Mouse (Mus musculus): ENCODE results near the gene Mr1. TPM values are rescaled to one million over a fixed set of nuclear protein-coding genes. Genes with fewer than 3 reads are reported as not detected.
A peak's percentile ranks its signal among the peaks of the same experiment; 100 is the strongest.

Gene Mr1
- polyA plus RNA-seq, 1 experiment from 2014 or later = 3.8 TPM

DNA sequence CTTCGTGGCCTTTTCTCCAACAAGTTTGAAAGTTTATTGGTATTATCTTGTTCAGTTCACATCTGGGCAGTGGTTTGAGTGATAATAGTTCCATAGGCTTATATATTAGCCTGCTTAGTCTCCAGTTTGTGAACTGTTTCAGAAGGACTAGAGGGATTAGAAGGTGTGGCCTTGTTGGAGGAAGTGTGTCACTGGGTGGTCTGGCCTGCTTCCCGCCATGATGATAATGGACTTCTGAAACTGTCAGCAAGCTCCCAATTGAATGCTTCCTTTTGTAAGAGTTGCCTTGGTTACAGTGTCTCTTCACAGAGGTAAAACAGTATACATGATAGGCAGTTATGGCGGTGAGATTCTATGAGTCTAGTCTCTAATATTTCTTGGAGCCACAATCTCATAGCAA, 2.8 kb upstream of the Mr1 start:
- 79% methylated on average over 3 of the region's 3 CpGs for WGBS (ENCODE audit: insufficient replicate concordance)
- Histone ChIP-seq H3K36me3 (ENCODE audit: control insufficient read depth, insufficient read depth, low read length) (no peaks in the 10 kb centered on the region), H3K27me3 (ENCODE audit: control insufficient read depth, insufficient read depth, low read length) (no peaks in the 10 kb centered on the region), H3K9me3 (replicated peaks; ENCODE audit: control insufficient read depth, low read length) (no peaks in the 10 kb centered on the region), H3K4me1 (ENCODE audit: control insufficient read depth, insufficient read depth, low read length) (no peaks in the 10 kb centered on the region), H3K4me2 (no peak overlapping the region), H3K4me3 (ENCODE audit: low read depth, low read length) (no peak overlapping the region), H3K27ac (ENCODE audit: low read depth, low read length) (no peak overlapping the region), H3K9ac (ENCODE audit: low read depth, low read length) (no peak overlapping the region)
- no peak for ATAC-seq (replicated peaks; ENCODE audit: insufficient number of reproducible peaks, low FRiP score, low TSS enrichment)

DNA sequence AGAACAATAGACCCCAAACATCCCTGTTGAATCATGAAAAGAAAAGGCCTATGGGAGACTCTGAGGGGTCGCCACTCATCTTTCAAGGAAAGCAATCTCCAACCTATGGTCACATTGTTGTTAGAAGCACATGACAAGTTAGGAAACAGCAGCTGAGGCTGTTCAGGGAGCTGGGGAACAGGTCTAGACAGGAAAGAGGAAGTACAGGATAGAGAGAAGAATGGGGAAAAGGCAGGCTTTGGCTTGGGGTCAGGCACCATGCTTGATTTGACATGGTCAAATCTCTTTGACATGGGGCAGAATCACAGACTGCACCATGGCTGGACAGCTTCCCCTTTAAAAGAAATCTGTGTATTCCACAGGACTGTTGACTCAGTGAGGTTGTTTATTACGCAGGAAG, 614 bp upstream of the Mr1 start:
- no peak for ATAC-seq (replicated peaks; ENCODE audit: insufficient number of reproducible peaks, low FRiP score, low TSS enrichment)
- Histone ChIP-seq H3K4me2 (no peak overlapping the region), H3K9ac (ENCODE audit: low read depth, low read length) (no peak overlapping the region), H3K4me1 (ENCODE audit: control insufficient read depth, insufficient read depth, low read length) (no peaks in the 10 kb centered on the region), H3K36me3 (ENCODE audit: control insufficient read depth, insufficient read depth, low read length) (no peaks in the 10 kb centered on the region), H3K27me3 (ENCODE audit: control insufficient read depth, insufficient read depth, low read length) (no peaks in the 10 kb centered on the region), H3K9me3 (replicated peaks; ENCODE audit: control insufficient read depth, low read length) (no peaks in the 10 kb centered on the region), H3K4me3 (ENCODE audit: low read depth, low read length) (no peak overlapping the region), H3K27ac (ENCODE audit: low read depth, low read length) (no peak overlapping the region)
- 71% methylated on average over 2 of the region's 2 CpGs for WGBS (ENCODE audit: insufficient replicate concordance)

- no peak overlapping the region for H3K9ac ChIP-seq (ENCODE audit: low read depth, low read length)
- 46% methylated on average over 6 of the region's 6 CpGs for WGBS (ENCODE audit: insufficient replicate concordance)
- H3K4me1 ChIP-seq (ENCODE audit: control insufficient read depth, insufficient read depth, low read length) = no peaks in the 10 kb centered on the region
- H3K9me3 ChIP-seq (replicated peaks; ENCODE audit: control insufficient read depth, low read length) = no peaks in the 10 kb centered on the region
- ATAC-seq (replicated peaks; ENCODE audit: insufficient number of reproducible peaks, low FRiP score, low TSS enrichment) = no peak
- H3K36me3 ChIP-seq (ENCODE audit: control insufficient read depth, insufficient read depth, low read length) = no peaks in the 10 kb centered on the region
- no peak overlapping the region for H3K27ac ChIP-seq (ENCODE audit: low read depth, low read length)
- H3K27me3 ChIP-seq (ENCODE audit: control insufficient read depth, insufficient read depth, low read length) = no peaks in the 10 kb centered on the region
- peak overlapping the region; percentile 50 for H3K4me2 ChIP-seq
- H3K4me3 ChIP-seq (ENCODE audit: low read depth, low read length) = no peak overlapping the region
Observed at GRCm38 (mm10) chr1:155145620-155146019, 994 bp downstream of the Mr1 start.

GRCm38 (mm10) chr1:155140076-155140475, 6.5 kb downstream of the Mr1 start:
- no peak overlapping the region for H3K4me3 ChIP-seq (ENCODE audit: low read depth, low read length)
- WGBS (ENCODE audit: insufficient replicate concordance) = 59% methylated on average over 2 of the region's 2 CpGs

DNA sequence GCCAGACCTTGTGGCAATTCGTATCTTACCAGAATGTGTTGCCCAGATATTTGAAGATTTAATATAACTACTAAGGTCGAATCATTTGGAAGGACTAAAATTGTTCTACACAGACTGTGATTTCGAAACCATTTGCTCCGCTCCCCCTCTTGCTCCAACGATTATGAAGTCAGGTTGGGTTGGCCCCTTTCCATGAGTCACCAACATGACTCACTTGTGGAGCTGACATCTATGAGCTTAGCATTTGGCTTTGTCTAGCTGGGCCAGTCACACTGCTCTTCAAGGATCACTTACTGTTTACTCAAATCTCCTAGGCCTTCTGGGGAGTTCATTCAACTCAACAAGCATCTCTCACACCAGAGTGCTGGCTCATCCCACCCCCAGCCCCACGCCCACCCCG, 7.8 kb downstream of the Mr1 start:
- 78% methylated on average over 7 of the region's 7 CpGs for WGBS (ENCODE audit: insufficient replicate concordance)
- Histone ChIP-seq H3K4me2 (no peak overlapping the region), H3K27ac (ENCODE audit: low read depth, low read length) (no peak overlapping the region), H3K36me3 (ENCODE audit: control insufficient read depth, insufficient read depth, low read length) (no peaks in the 10 kb centered on the region), H3K4me1 (ENCODE audit: control insufficient read depth, insufficient read depth, low read length) (peaks cover 26% of the 10 kb centered on the region), H3K4me3 (ENCODE audit: low read depth, low read length) (no peak overlapping the region), H3K27me3 (ENCODE audit: control insufficient read depth, insufficient read depth, low read length) (no peaks in the 10 kb centered on the region), H3K9me3 (replicated peaks; ENCODE audit: control insufficient read depth, low read length) (no peaks in the 10 kb centered on the region), H3K9ac (ENCODE audit: low read depth, low read length) (no peak overlapping the region)
- ATAC-seq (replicated peaks; ENCODE audit: insufficient number of reproducible peaks, low FRiP score, low TSS enrichment) = no peak

More at GRCm38 (mm10) chr1:155140076-155140475, 6.5 kb downstream of the Mr1 start:
- Histone ChIP-seq H3K9me3 (replicated peaks; ENCODE audit: control insufficient read depth, low read length) (no peaks in the 10 kb centered on the region), H3K4me1 (ENCODE audit: control insufficient read depth, insufficient read depth, low read length) (peaks cover 18% of the 10 kb centered on the region), H3K9ac (ENCODE audit: low read depth, low read length) (no peak overlapping the region), H3K27me3 (ENCODE audit: control insufficient read depth, insufficient read depth, low read length) (no peaks in the 10 kb centered on the region), H3K4me2 (no peak overlapping the region), H3K27ac (ENCODE audit: low read depth, low read length) (no peak overlapping the region), H3K36me3 (ENCODE audit: control insufficient read depth, insufficient read depth, low read length) (no peaks in the 10 kb centered on the region)
- no peak for ATAC-seq (replicated peaks; ENCODE audit: insufficient number of reproducible peaks, low FRiP score, low TSS enrichment)

- WGBS (ENCODE audit: insufficient replicate concordance) = 28% methylated on average over 8 of the region's 8 CpGs
- H3K4me1 ChIP-seq (ENCODE audit: control insufficient read depth, insufficient read depth, low read length) = peaks cover 26% of the 10 kb centered on the region
Observed at GRCm38 (mm10) chr1:155134866-155135265, 11.7 kb downstream of the Mr1 start.

DNA sequence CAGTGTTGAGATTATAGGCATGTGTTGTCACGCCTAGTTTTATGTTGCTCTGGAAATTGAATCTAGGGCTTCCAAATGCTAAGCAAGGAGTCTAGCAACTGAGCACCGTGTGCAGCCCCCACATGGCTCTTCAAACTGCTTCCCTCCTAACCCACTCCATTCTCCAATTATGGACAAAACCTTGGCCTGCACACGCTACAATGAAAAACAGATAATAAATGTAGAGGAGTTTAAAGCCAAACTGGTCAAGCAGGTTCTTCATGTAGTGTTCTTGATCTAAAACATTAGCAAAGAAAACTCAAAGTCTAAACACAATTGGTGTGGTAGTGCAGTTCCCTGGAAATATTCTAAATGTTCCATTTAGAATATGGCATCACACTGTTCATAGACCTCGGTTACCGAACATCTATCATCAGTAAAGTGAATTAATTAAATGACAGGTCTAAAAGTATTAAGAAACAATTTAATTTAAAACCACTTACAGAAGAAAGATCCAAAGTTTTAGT, 19.1 kb downstream of the Mr1 start:
- Histone ChIP-seq H3K36me3 (ENCODE audit: control insufficient read depth, insufficient read depth, low read length) (no peaks in the 10 kb centered on the region), H3K4me3 (ENCODE audit: low read depth, low read length) (no peak overlapping the region), H3K4me1 (ENCODE audit: control insufficient read depth, insufficient read depth, low read length) (no peaks in the 10 kb centered on the region), H3K4me2 (no peak overlapping the region), H3K9me3 (replicated peaks; ENCODE audit: control insufficient read depth, low read length) (no peaks in the 10 kb centered on the region), H3K27me3 (ENCODE audit: control insufficient read depth, insufficient read depth, low read length) (no peaks in the 10 kb centered on the region), H3K27ac (ENCODE audit: low read depth, low read length) (no peak overlapping the region), H3K9ac (ENCODE audit: low read depth, low read length) (no peak overlapping the region)
- no peak for ATAC-seq (replicated peaks; ENCODE audit: insufficient number of reproducible peaks, low FRiP score, low TSS enrichment)
- WGBS (ENCODE audit: insufficient replicate concordance) = 87% methylated on average over 5 of the region's 5 CpGs

More at GRCm38 (mm10) chr1:155134866-155135265, 11.7 kb downstream of the Mr1 start:
- Histone ChIP-seq H3K4me3 (ENCODE audit: low read depth, low read length) (no peak overlapping the region), H3K36me3 (ENCODE audit: control insufficient read depth, insufficient read depth, low read length) (no peaks in the 10 kb centered on the region), H3K27ac (ENCODE audit: low read depth, low read length) (peak overlapping the region; percentile 32; the same call in 1 of the 2 replicates), H3K9ac (ENCODE audit: low read depth, low read length) (no peak overlapping the region), H3K4me2 (no peak overlapping the region), H3K27me3 (ENCODE audit: control insufficient read depth, insufficient read depth, low read length) (no peaks in the 10 kb centered on the region), H3K9me3 (replicated peaks; ENCODE audit: control insufficient read depth, low read length) (no peaks in the 10 kb centered on the region)
- ATAC-seq (replicated peaks; ENCODE audit: insufficient number of reproducible peaks, low FRiP score, low TSS enrichment) = 0 out of 2 replicates have a peak, but pooled peaks have one; percentile 31

- WGBS (ENCODE audit: insufficient replicate concordance) = 77% methylated on average over 5 of the region's 5 CpGs
- Histone ChIP-seq H3K4me1 (ENCODE audit: control insufficient read depth, insufficient read depth, low read length) (no peaks in the 10 kb centered on the region), H3K4me2 (no peak overlapping the region), H3K27me3 (ENCODE audit: control insufficient read depth, insufficient read depth, low read length) (no peaks in the 10 kb centered on the region), H3K4me3 (ENCODE audit: low read depth, low read length) (no peak overlapping the region), H3K9me3 (replicated peaks; ENCODE audit: control insufficient read depth, low read length) (no peaks in the 10 kb centered on the region), H3K27ac (ENCODE audit: low read depth, low read length) (no peak overlapping the region), H3K9ac (ENCODE audit: low read depth, low read length) (no peak overlapping the region), H3K36me3 (ENCODE audit: control insufficient read depth, insufficient read depth, low read length) (no peaks in the 10 kb centered on the region)
- ATAC-seq (replicated peaks; ENCODE audit: insufficient number of reproducible peaks, low FRiP score, low TSS enrichment) = no peak
Observed at GRCm38 (mm10) chr1:155126716-155127115, 19.9 kb downstream of the Mr1 start.

DNA sequence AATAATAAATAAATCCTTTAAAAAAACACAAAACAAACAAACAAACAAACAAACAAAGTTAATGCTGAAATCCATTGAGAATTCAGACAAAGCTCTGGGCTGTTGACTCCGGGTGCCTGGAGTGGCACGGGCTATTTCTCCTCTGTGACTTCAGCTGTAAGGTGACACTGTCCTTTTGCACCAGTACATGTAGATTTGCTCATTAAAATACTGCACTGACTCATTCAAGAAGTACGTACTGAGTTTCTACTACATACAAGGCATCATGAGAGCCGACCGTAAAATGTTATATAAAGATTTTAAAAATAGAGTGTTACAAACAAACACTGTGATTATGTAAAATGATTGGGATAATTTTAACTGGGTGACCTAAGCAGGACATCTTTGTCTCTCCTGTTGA, 22.2 kb downstream of the Mr1 start:
- H3K27ac ChIP-seq (ENCODE audit: low read depth, low read length) = no peak overlapping the region
- H3K9me3 ChIP-seq (replicated peaks; ENCODE audit: control insufficient read depth, low read length) = no peaks in the 10 kb centered on the region
- H3K27me3 ChIP-seq (ENCODE audit: control insufficient read depth, insufficient read depth, low read length) = no peaks in the 10 kb centered on the region
- H3K4me2 ChIP-seq = no peak overlapping the region
- H3K9ac ChIP-seq (ENCODE audit: low read depth, low read length) = no peak overlapping the region
- ATAC-seq (replicated peaks; ENCODE audit: insufficient number of reproducible peaks, low FRiP score, low TSS enrichment) = no peak
- no peaks in the 10 kb centered on the region for H3K4me1 ChIP-seq (ENCODE audit: control insufficient read depth, insufficient read depth, low read length)
- 88% methylated on average over 5 of the region's 5 CpGs for WGBS (ENCODE audit: insufficient replicate concordance)
- no peaks in the 10 kb centered on the region for H3K36me3 ChIP-seq (ENCODE audit: control insufficient read depth, insufficient read depth, low read length)
- H3K4me3 ChIP-seq (ENCODE audit: low read depth, low read length) = no peak overlapping the region
